Mouse (Mus musculus) spleen, postnatal 36 days (tissue): ENCODE data around the gene Nlrp4a.
"Not testable (repeated sequence)": the region's sequence is repeated elsewhere in the genome, so short reads cannot be mapped to it uniquely, and the experiment has no call there.

Source experiments
- DNase-seq, 2 experiments: peaks; one replicate each; pipeline ENCODE4 v3.0.0; 2022; ENCODE audit warnings: low spot score in 2 of 2, mixed read lengths in 1 of 2

The Nlrp4a gene

GRCm38 (mm10) chr7:26434813-26435212, at the start of gene Nlrp4a:
Gene Nlrp4a (plus strand): TSS chr7:26435113.
- no peak for DNase-seq

- DNase-seq: not testable (repeated sequence)
These were observed 48.2 kb upstream of the Nlrp4a start for GRCm38 (mm10) chr7:26386691-26387090.

GRCm38 (mm10) chr7:26391137-26391536, 43.8 kb upstream of the Nlrp4a start:
- DNase-seq: not testable (repeated sequence)

GRCm38 (mm10) chr7:26391811-26392210, 43.1 kb upstream of the Nlrp4a start:
- DNase-seq: not testable (repeated sequence)

GRCm38 (mm10) chr7:26403600-26403999, 31.3 kb upstream of the Nlrp4a start, which contains the start of gene Nlrp9c:
Gene Nlrp9c (minus strand): TSS chr7:26403700.
- not testable (repeated sequence) for DNase-seq

GRCm38 (mm10) chr7:26476690-26477089, 41.8 kb downstream of the Nlrp4a start:
- DNase-seq: no peak

- DNase-seq: not testable (repeated sequence)
These were observed 54.6 kb downstream of the Nlrp4a start for GRCm38 (mm10) chr7:26489514-26489913.
